Mouse (Mus musculus): ENCODE data around the gene Psat1. TPM values are rescaled to one million over a fixed set of nuclear protein-coding genes. Genes with fewer than 3 reads are reported as not detected.

The Psat1 gene
- polyA plus RNA-seq, 1 experiment from 2014 or later, result 57.3 TPM

- Histone ChIP-seq H3K4me2 (ENCODE audit: low read depth, low read length) (no peak overlapping the region), H3K36me3 (replicated peaks; ENCODE audit: insufficient read depth, low read length) (peaks cover 3% of the 10 kb centered on the region), H3K27ac (ENCODE audit: low read depth) (no peak overlapping the region), H3K4me1 (ENCODE audit: insufficient read depth) (peaks cover 6% of the 10 kb centered on the region), H3K27me3 (ENCODE audit: insufficient read depth, low read length) (no peaks in the 10 kb centered on the region), H3K4me3 (ENCODE audit: low read depth, low read length) (no peak overlapping the region), H3K9me3 (ENCODE audit: low read length) (no peaks in the 10 kb centered on the region), H3K9ac (replicated peaks) (no peak overlapping the region)
- ATAC-seq, result no peak
- no peak for DNase-seq
- 65% methylated on average over 9 of the region's 10 CpGs for WGBS (ENCODE audit: insufficient replicate concordance)
- no peak for TF ChIP-seq EP300 (IDR thresholded peaks at IDR 0.05; ENCODE audit: low read depth)
- TF ChIP-seq CTCF (IDR thresholded peaks at IDR 0.05; ENCODE audit: low read depth), result no peak
Observed at GRCm38 (mm10) chr19:15982926-15983738, 36.0 kb upstream of the Psat1 start.

GRCm38 (mm10) chr19:15981861-15982260 is 34.7 kb upstream of the Psat1 start:
- DNase-seq (peak; percentile 65), ATAC-seq (no peak)
- H3K4me3 ChIP-seq (ENCODE audit: low read depth, low read length), result no peak overlapping the region
- peaks cover 6% of the 10 kb centered on the region for H3K36me3 ChIP-seq (replicated peaks; ENCODE audit: insufficient read depth, low read length)
- no peaks in the 10 kb centered on the region for H3K9me3 ChIP-seq (ENCODE audit: low read length)
- no peak overlapping the region for H3K9ac ChIP-seq (replicated peaks)
- WGBS (ENCODE audit: insufficient replicate concordance), result 46% methylated on average over 4 of the region's 4 CpGs
- H3K4me1 ChIP-seq (ENCODE audit: insufficient read depth), result peaks cover 6% of the 10 kb centered on the region
- TF ChIP-seq EP300 (IDR thresholded peaks at IDR 0.05; ENCODE audit: low read depth), result no peak
- peak; percentile 86 for TF ChIP-seq CTCF (IDR thresholded peaks at IDR 0.05; ENCODE audit: low read depth)
- H3K4me2 ChIP-seq (ENCODE audit: low read depth, low read length), result no peak overlapping the region
- no peak overlapping the region for H3K27ac ChIP-seq (ENCODE audit: low read depth)
- H3K27me3 ChIP-seq (ENCODE audit: insufficient read depth, low read length), result no peaks in the 10 kb centered on the region

GRCm38 (mm10) chr19:15973365-15973764 is 26.2 kb upstream of the Psat1 start:
- Histone ChIP-seq H3K4me1 (ENCODE audit: insufficient read depth) (no peaks in the 10 kb centered on the region), H3K9me3 (ENCODE audit: low read length) (no peaks in the 10 kb centered on the region), H3K4me2 (ENCODE audit: low read depth, low read length) (no peak overlapping the region), H3K9ac (replicated peaks) (no peak overlapping the region), H3K27me3 (ENCODE audit: insufficient read depth, low read length) (no peaks in the 10 kb centered on the region), H3K4me3 (ENCODE audit: low read depth, low read length) (no peak overlapping the region), H3K36me3 (replicated peaks; ENCODE audit: insufficient read depth, low read length) (peaks cover 15% of the 10 kb centered on the region), H3K27ac (ENCODE audit: low read depth) (no peak overlapping the region)
- ATAC-seq, result no peak
- no peak for DNase-seq
- no peak for TF ChIP-seq EP300 (IDR thresholded peaks at IDR 0.05; ENCODE audit: low read depth)
- no peak for TF ChIP-seq CTCF (IDR thresholded peaks at IDR 0.05; ENCODE audit: low read depth)
- 63% methylated on average over 4 of the region's 4 CpGs for WGBS (ENCODE audit: insufficient replicate concordance)

- no peak for TF ChIP-seq EP300 (IDR thresholded peaks at IDR 0.05; ENCODE audit: low read depth)
- TF ChIP-seq CTCF (IDR thresholded peaks at IDR 0.05; ENCODE audit: low read depth), result peak; percentile 90
- no peak overlapping the region for H3K4me2 ChIP-seq (ENCODE audit: low read depth, low read length)
Observed at GRCm38 (mm10) chr19:15965082-15965481, 17.9 kb upstream of the Psat1 start.

GRCm38 (mm10) chr19:15964533-15964932 is 17.4 kb upstream of the Psat1 start:
- H3K27me3 ChIP-seq (ENCODE audit: insufficient read depth, low read length), result no peaks in the 10 kb centered on the region
- no peak overlapping the region for H3K27ac ChIP-seq (ENCODE audit: low read depth)
- no peak overlapping the region for H3K9ac ChIP-seq (replicated peaks)
- H3K4me1 ChIP-seq (ENCODE audit: insufficient read depth), result peaks cover 4% of the 10 kb centered on the region; the same call in 1 of the 2 replicates
- no peak overlapping the region for H3K4me3 ChIP-seq (ENCODE audit: low read depth, low read length)
- WGBS (ENCODE audit: insufficient replicate concordance), result 78% methylated on average over 7 of the region's 7 CpGs
- TF ChIP-seq CTCF (IDR thresholded peaks at IDR 0.05; ENCODE audit: low read depth) (no peak), EP300 (IDR thresholded peaks at IDR 0.05; ENCODE audit: low read depth) (no peak)
- no peaks in the 10 kb centered on the region for H3K9me3 ChIP-seq (ENCODE audit: low read length)
- DNase-seq (no peak), ATAC-seq (0 out of 2 replicates have a peak, but pooled peaks have one; percentile 29)
- H3K4me2 ChIP-seq (ENCODE audit: low read depth, low read length), result no peak overlapping the region
- H3K36me3 ChIP-seq (replicated peaks; ENCODE audit: insufficient read depth, low read length), result peaks cover 10% of the 10 kb centered on the region; the same call in 1 of the 2 replicates

More at GRCm38 (mm10) chr19:15965082-15965481, 17.9 kb upstream of the Psat1 start:
- DNase-seq (no peak), ATAC-seq (peak; percentile 78)
- Histone ChIP-seq H3K9me3 (ENCODE audit: low read length) (no peaks in the 10 kb centered on the region), H3K4me3 (ENCODE audit: low read depth, low read length) (no peak overlapping the region), H3K27ac (ENCODE audit: low read depth) (no peak overlapping the region), H3K27me3 (ENCODE audit: insufficient read depth, low read length) (no peaks in the 10 kb centered on the region), H3K36me3 (replicated peaks; ENCODE audit: insufficient read depth, low read length) (peaks cover 12% of the 10 kb centered on the region; the same call in 1 of the 2 replicates), H3K4me1 (ENCODE audit: insufficient read depth) (peaks cover 4% of the 10 kb centered on the region; the same call in 1 of the 2 replicates), H3K9ac (replicated peaks) (no peak overlapping the region)
- WGBS (ENCODE audit: insufficient replicate concordance), result 30% methylated on average over 3 of the region's 3 CpGs

DNA sequence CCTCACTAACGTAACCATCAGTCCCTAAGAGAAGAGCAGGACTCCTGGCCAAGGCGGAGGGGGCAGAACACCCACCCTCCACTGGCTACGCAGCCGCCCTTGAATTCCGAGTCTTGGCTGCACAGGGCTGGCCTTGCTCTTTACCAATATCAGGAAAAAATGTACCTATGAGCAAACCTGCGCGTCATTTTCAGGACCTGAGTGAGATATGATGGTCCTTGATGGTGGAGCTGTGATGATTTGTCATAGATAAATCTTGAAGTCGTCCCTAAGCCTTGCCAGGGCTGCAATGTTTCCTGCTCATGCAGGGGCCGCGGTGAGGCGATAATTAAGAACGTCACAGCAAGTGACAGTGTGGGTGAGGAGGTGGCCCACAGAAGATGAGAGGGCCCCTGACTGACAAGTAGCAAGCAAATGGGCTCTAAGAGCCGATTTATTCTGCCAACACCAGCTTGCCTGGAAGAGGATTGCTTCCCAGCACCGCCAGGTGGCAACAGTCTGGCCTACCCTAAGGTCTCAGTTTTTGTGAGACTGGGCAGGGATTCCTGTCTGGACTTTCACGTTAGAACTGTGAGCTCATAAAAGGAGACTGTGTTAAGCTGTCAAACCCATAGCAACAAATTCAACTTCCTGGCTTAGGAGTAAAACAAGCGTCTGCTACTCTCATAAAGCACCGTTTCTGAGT is 16.0 kb upstream of the Psat1 start:
- H3K9ac ChIP-seq (replicated peaks), result no peak overlapping the region
- TF ChIP-seq CTCF (IDR thresholded peaks at IDR 0.05; ENCODE audit: low read depth), result no peak
- TF ChIP-seq EP300 (IDR thresholded peaks at IDR 0.05; ENCODE audit: low read depth), result no peak
- ATAC-seq (no peak), DNase-seq (no peak)
- H3K4me3 ChIP-seq (ENCODE audit: low read depth, low read length), result no peak overlapping the region
- H3K36me3 ChIP-seq (replicated peaks; ENCODE audit: insufficient read depth, low read length), result peaks cover 9% of the 10 kb centered on the region; the same call in 1 of the 2 replicates
- H3K9me3 ChIP-seq (ENCODE audit: low read length), result no peaks in the 10 kb centered on the region
- no peak overlapping the region for H3K27ac ChIP-seq (ENCODE audit: low read depth)
- peaks cover 4% of the 10 kb centered on the region; the same call in 1 of the 2 replicates for H3K4me1 ChIP-seq (ENCODE audit: insufficient read depth)
- H3K4me2 ChIP-seq (ENCODE audit: low read depth, low read length), result no peak overlapping the region
- WGBS (ENCODE audit: insufficient replicate concordance), result 81% methylated on average over 17 of the region's 17 CpGs
- H3K27me3 ChIP-seq (ENCODE audit: insufficient read depth, low read length), result no peaks in the 10 kb centered on the region
